Mouse (Mus musculus) CH12.LX (cell line): ENCODE measurements around the gene Scrn2. TPM values are rescaled to one million over a fixed set of nuclear protein-coding genes. Genes with fewer than 3 reads are reported as not detected.

Experiments used
- DNase-seq: peaks from one replicate; pipeline ENCODE4 v3.0.0-alpha.2; 2013; ENCODE audit errors: extremely low read depth
- H3K27ac ChIP-seq: 2 replicates; pipeline ENCODE4 v1.5.1; 2012; ENCODE audit warnings: low read depth, mild to moderate bottlenecking, control low read depth, moderate library complexity; ENCODE audit not compliant: insufficient read depth
- H3K27me3 ChIP-seq: replicated peaks from 2 replicates; pipeline ENCODE3; 2012; ENCODE audit warnings: inconsistent platforms
- H3K36me3 ChIP-seq, 2 experiments: replicated peaks in 1 of 2; 2 replicates each; pipeline versions ENCODE3 to v1.6.1; 2012; ENCODE audit warnings: inconsistent platforms in 1 of 2, low read length in 1 of 2, mild to moderate bottlenecking in 1 of 2, mixed read lengths in 1 of 2, moderate library complexity in 1 of 2; ENCODE audit not compliant: control insufficient read depth in 1 of 2, insufficient read depth in 1 of 2
- H3K4me1 ChIP-seq, 2 experiments: 2 replicates each; pipeline ENCODE4 v1.6.1; 2012; ENCODE audit warnings: inconsistent platforms in 1 of 2, moderate library complexity in 1 of 2; ENCODE audit not compliant: insufficient read depth in 2 of 2, control insufficient read depth in 1 of 2
- H3K4me2 ChIP-seq: 2 replicates; pipeline ENCODE4 v1.6.1; 2012; ENCODE audit warnings: low read depth, mild to moderate bottlenecking, control low read depth; ENCODE audit not compliant: poor library complexity, insufficient read depth, severe bottlenecking
- H3K4me3 ChIP-seq, 3 experiments: fragments of 150-350 bp in 1 of 3; sonication (generic) in 1 of 3; replicated peaks in 1 of 3; 2 replicates each; pipeline versions ENCODE3 to v1.5.1; 2011 to 2012; ENCODE audit warnings: low read depth in 2 of 3, low read length in 2 of 3, mild to moderate bottlenecking in 2 of 3, moderate library complexity in 2 of 3, control low read depth in 1 of 3, improper control_type of control experiment in 1 of 3, inconsistent platforms in 1 of 3, mixed read lengths in 1 of 3; ENCODE audit not compliant: poor library complexity in 1 of 3
- H3K79me2 ChIP-seq: replicated peaks from 2 replicates; pipeline ENCODE4 v1.6.1; 2012; ENCODE audit warnings: mild to moderate bottlenecking, moderate library complexity; ENCODE audit not compliant: control insufficient read depth, poor library complexity, insufficient read depth, severe bottlenecking; ENCODE audit errors: extremely low read depth
- H3K9ac ChIP-seq: 2 replicates; pipeline ENCODE4 v1.6.1; 2012; ENCODE audit warnings: low read depth, mild to moderate bottlenecking, control low read depth, moderate library complexity; ENCODE audit not compliant: insufficient read depth
- H3K9me3 ChIP-seq: replicated peaks from 2 replicates; pipeline ENCODE3; 2012; ENCODE audit warnings: low read length, inconsistent platforms, mixed read lengths
- BHLHE40 ChIP-seq: IDR thresholded peaks from 2 replicates; pipeline ENCODE4 v1.6.1; 2011; ENCODE audit warnings: mild to moderate bottlenecking, low read depth, low read length, improper control_type of control experiment
- CHD1 ChIP-seq: IDR thresholded peaks from 2 replicates; pipeline ENCODE4 v1.6.1; 2012; ENCODE audit warnings: low read depth, low read length, improper control_type of control experiment, inconsistent platforms
- E2F4 ChIP-seq: IDR thresholded peaks from 2 replicates; pipeline ENCODE4 v1.6.1; 2011; ENCODE audit warnings: low read depth, low read length, improper control_type of control experiment; ENCODE audit not compliant: insufficient replicate concordance
- ELF1 ChIP-seq: IDR thresholded peaks from 2 replicates; pipeline ENCODE4 v1.6.1; 2014; ENCODE audit warnings: low read depth, mild to moderate bottlenecking, inconsistent platforms, low read length, improper control_type of control experiment
- EP300 ChIP-seq: IDR thresholded peaks from 2 replicates; pipeline ENCODE4 v1.6.1; 2011; ENCODE audit warnings: low read length, improper control_type of control experiment
- ETS1 ChIP-seq: conservative IDR thresholded peaks from 2 replicates; pipeline ENCODE4 v1.6.1; 2012; ENCODE audit warnings: low read depth, mild to moderate bottlenecking, inconsistent platforms, low read length, improper control_type of control experiment, moderate library complexity
- GABPA ChIP-seq: IDR thresholded peaks from 2 replicates; pipeline ENCODE4 v1.6.1; 2012; ENCODE audit warnings: low read depth, low read length, improper control_type of control experiment, inconsistent platforms; ENCODE audit not compliant: insufficient replicate concordance
- IRF4 ChIP-seq: IDR thresholded peaks from 2 replicates; pipeline ENCODE4 v1.6.1; 2014; ENCODE audit warnings: low read depth, mild to moderate bottlenecking, inconsistent platforms, low read length, improper control_type of control experiment
- JUND ChIP-seq: conservative IDR thresholded peaks from 2 replicates; pipeline ENCODE4 v1.6.1; 2011; ENCODE audit warnings: low read depth, low read length, improper control_type of control experiment
- MAX ChIP-seq: IDR thresholded peaks from 2 replicates; pipeline ENCODE4 v1.6.1; 2011; ENCODE audit warnings: low read length, improper control_type of control experiment
- MAZ ChIP-seq: IDR thresholded peaks from 2 replicates; pipeline ENCODE4 v1.6.1; 2012; ENCODE audit warnings: low read depth, mild to moderate bottlenecking, inconsistent platforms, low read length, improper control_type of control experiment, moderate library complexity
- MEF2A ChIP-seq: IDR thresholded peaks from 2 replicates; pipeline ENCODE4 v1.6.1; 2014; ENCODE audit warnings: low read depth, mild to moderate bottlenecking, inconsistent platforms, low read length, improper control_type of control experiment, borderline replicate concordance
- MXI1 ChIP-seq: IDR thresholded peaks from 2 replicates; pipeline ENCODE4 v1.6.1; 2011; ENCODE audit warnings: mild to moderate bottlenecking, low read depth, low read length, improper control_type of control experiment
- MYC ChIP-seq: IDR thresholded peaks from 2 replicates; pipeline ENCODE4 v1.6.1; 2011; ENCODE audit warnings: low read depth, mild to moderate bottlenecking, improper control_type of control experiment, low read length
- NELFE ChIP-seq: IDR thresholded peaks from 2 replicates; pipeline ENCODE4 v1.6.1; 2011; ENCODE audit warnings: low read depth, low read length, improper control_type of control experiment
- NRF1 ChIP-seq: IDR thresholded peaks from 2 replicates; pipeline ENCODE4 v1.6.1; 2014; ENCODE audit warnings: low read depth, mild to moderate bottlenecking, inconsistent platforms, low read length, improper control_type of control experiment, moderate library complexity
- PAX5 ChIP-seq: IDR thresholded peaks from 2 replicates; pipeline ENCODE4 v1.6.1; 2012; ENCODE audit warnings: low read length, inconsistent platforms, mixed read lengths
- POLR2A ChIP-seq: IDR thresholded peaks from 2 replicates; pipeline ENCODE4 v1.6.1; 2011; ENCODE audit warnings: low read depth, mild to moderate bottlenecking, improper control_type of control experiment, low read length
- POLR2AphosphoS2 ChIP-seq: IDR thresholded peaks from 2 replicates; pipeline ENCODE4 v1.6.1; 2011; ENCODE audit warnings: low read depth, low read length, improper control_type of control experiment
- RAD21 ChIP-seq: IDR thresholded peaks from 2 replicates; pipeline ENCODE4 v1.6.1; 2011; ENCODE audit warnings: low read depth, mild to moderate bottlenecking, low read length, improper control_type of control experiment, moderate library complexity
- SIN3A ChIP-seq: IDR thresholded peaks from 2 replicates; pipeline ENCODE4 v1.6.1; 2012; ENCODE audit warnings: low read length, improper control_type of control experiment, inconsistent platforms
- TBP ChIP-seq: conservative IDR thresholded peaks from 2 replicates; pipeline ENCODE4 v1.6.1; 2011; ENCODE audit warnings: low read depth, low read length, improper control_type of control experiment
- TCF12 ChIP-seq: IDR thresholded peaks from 2 replicates; pipeline ENCODE4 v1.6.1; 2014; ENCODE audit warnings: low read depth, mild to moderate bottlenecking, inconsistent platforms, low read length, improper control_type of control experiment
- UBTF ChIP-seq: IDR thresholded peaks from 2 replicates; pipeline ENCODE4 v1.6.1; 2012; ENCODE audit warnings: low read depth, mild to moderate bottlenecking, inconsistent platforms, low read length, improper control_type of control experiment, moderate library complexity
- USF1 ChIP-seq: IDR thresholded peaks from 2 replicates; pipeline ENCODE4 v1.6.1; 2014; ENCODE audit warnings: low read depth, mild to moderate bottlenecking, inconsistent platforms, low read length, improper control_type of control experiment
- USF2 ChIP-seq: conservative IDR thresholded peaks from 2 replicates; pipeline ENCODE4 v1.6.1; 2011; ENCODE audit warnings: low read depth, low read length, improper control_type of control experiment
- ZKSCAN1 ChIP-seq: IDR thresholded peaks from 2 replicates; pipeline ENCODE4 v1.6.1; 2012; ENCODE audit warnings: low read depth, inconsistent platforms, low read length, improper control_type of control experiment, borderline replicate concordance
- ZMIZ1 ChIP-seq: IDR thresholded peaks from 2 replicates; pipeline ENCODE4 v1.6.1; 2012; ENCODE audit warnings: low read depth, mild to moderate bottlenecking, inconsistent platforms, low read length, improper control_type of control experiment
- dilution Hi-C: fragments of 300-500 bp; cut with MboI; formaldehyde crosslinking; loops from 2 replicates; pipeline ENCODE4 v1.14.3; 2020; ENCODE audit warnings: low sequenced_read_pairs; ENCODE audit not compliant: extremely low pct_unique_long_range_greater_than_20kb, extremely low pct_ligation_motif_present
- in situ Hi-C: fragments of 300-500 bp; cut with MboI; formaldehyde crosslinking; loops from 3 replicates; pipeline ENCODE4 v1.14.3; 2019; ENCODE audit warnings: low sequenced_read_pairs, low pct_ligation_motif_present, low pct_unique_long_range_greater_than_20kb, mixed read lengths
- polyA plus RNA-seq: library from polyadenylated mRNA; unstranded; fragments of >175 nt; gene quantifications from 2 replicates; pipeline ENCODE4 v1.2.1, GENCODE M21; 2012; ENCODE audit warnings: low read depth; ENCODE audit not compliant: insufficient read length
- total RNA-seq, 2 experiments: library from RNA; depleted of rRNA; stranded (reverse); fragments of 300-350 nt in 1 of 2; fragments of >200 nt in 1 of 2; gene quantifications; 2 replicates each; pipeline ENCODE4 v1.2.3; 2012 to 2014

The Scrn2 gene
- total and polyA plus RNA-seq, 3 experiments, result 34.5 to 55.8 (median 35.2) TPM

GRCm38 (mm10) chr11:97017696-97018582 lies 11.8 kb upstream of the Scrn2 start:
- in situ Hi-C loops, result no loop called here

GRCm38 (mm10) chr11:97018583-97019344 lies 11.0 kb upstream of the Scrn2 start:
- in situ Hi-C loops, result no loop called here
- DNase-seq, result no peak
- peak overlapping the region; percentile 65 for H3K9ac ChIP-seq
- dilution Hi-C loops, result no loop called here
- H3K9me3 ChIP-seq, result no peaks in the 10 kb centered on the region
- peak; percentile 76 for TF ChIP-seq TBP
- TF ChIP-seq CHD1, result no peak; the same call in 1 of the 2 replicates
- peak; percentile 82; the same call in 1 of the 2 replicates for TF ChIP-seq MAZ
- TF ChIP-seq BHLHE40, result peak; percentile 82
- 0 out of 2 replicates have a peak, but pooled peaks have one; percentile 16 for TF ChIP-seq ETS1
- peak; percentile 94 for TF ChIP-seq ZMIZ1
- TF ChIP-seq TCF12, result peak; percentile 80
- peak; percentile 76 for TF ChIP-seq NELFE
- TF ChIP-seq USF1, result no peak
- no peak for TF ChIP-seq RAD21
- TF ChIP-seq EP300, result no peak
- no peak for TF ChIP-seq MYC
- no peak for TF ChIP-seq ZKSCAN1
- no peak for TF ChIP-seq GABPA
- no peak for TF ChIP-seq PAX5
- TF ChIP-seq MEF2A, result 0 out of 2 replicates have a peak, but pooled peaks have one; percentile 46
- peak; percentile 62 for TF ChIP-seq SIN3A
- TF ChIP-seq E2F4, result no peak
- TF ChIP-seq JUND, result no peak
- 0 out of 2 replicates have a peak, but pooled peaks have one; percentile 31 for TF ChIP-seq NRF1
- no peak; the same call in 1 of the 2 replicates for TF ChIP-seq MAX
- TF ChIP-seq ELF1, result 0 out of 2 replicates have a peak, but pooled peaks have one; percentile 28
- no peak for TF ChIP-seq USF2
- peak; percentile 46; the same call in 1 of the 2 replicates for TF ChIP-seq IRF4
- TF ChIP-seq UBTF, result peak; percentile 95
- peak; percentile 70 for TF ChIP-seq MXI1
- TF ChIP-seq POLR2AphosphoS2, result peak; percentile 40; the same call in 1 of the 2 replicates
- peak; percentile 94 for TF ChIP-seq POLR2A
- peaks cover 3 to 20% of the 10 kb centered on the region in 2 experiments for H3K36me3 ChIP-seq
- peak overlapping the region; percentile 52 for H3K4me2 ChIP-seq
- H3K4me1 ChIP-seq, result peaks cover 3 to 51% of the 10 kb centered on the region in 2 experiments; a peak in 3 of 4 replicates
- peaks cover 33% of the 10 kb centered on the region for H3K27me3 ChIP-seq
- peak overlapping the region; percentile 56 to 99 (median 71) for H3K4me3 ChIP-seq
- H3K79me2 ChIP-seq, result peaks cover 41% of the 10 kb centered on the region
- H3K27ac ChIP-seq, result no peak overlapping the region; the same call in 1 of the 2 replicates

More at GRCm38 (mm10) chr11:97017696-97018582, 11.8 kb upstream of the Scrn2 start:
- no peak for DNase-seq
- H3K79me2 ChIP-seq, result peaks cover 33% of the 10 kb centered on the region
- H3K4me2 ChIP-seq, result peak overlapping the region; percentile 50
- peaks cover 3 to 48% of the 10 kb centered on the region in 2 experiments; a peak in 3 of 4 replicates for H3K4me1 ChIP-seq
- peaks cover 3 to 12% of the 10 kb centered on the region in 2 experiments for H3K36me3 ChIP-seq
- no peak for TF ChIP-seq UBTF
- peak overlapping the region; percentile 65 for H3K9ac ChIP-seq
- peaks cover 33% of the 10 kb centered on the region for H3K27me3 ChIP-seq
- no peaks in the 10 kb centered on the region for H3K9me3 ChIP-seq
- dilution Hi-C loops, result no loop called here
- no peak overlapping the region for H3K27ac ChIP-seq
- peak overlapping the region; percentile 56 to 99 (median 71) for H3K4me3 ChIP-seq
